Mouse (Mus musculus): ENCODE data around the gene Naxd.

DNA sequence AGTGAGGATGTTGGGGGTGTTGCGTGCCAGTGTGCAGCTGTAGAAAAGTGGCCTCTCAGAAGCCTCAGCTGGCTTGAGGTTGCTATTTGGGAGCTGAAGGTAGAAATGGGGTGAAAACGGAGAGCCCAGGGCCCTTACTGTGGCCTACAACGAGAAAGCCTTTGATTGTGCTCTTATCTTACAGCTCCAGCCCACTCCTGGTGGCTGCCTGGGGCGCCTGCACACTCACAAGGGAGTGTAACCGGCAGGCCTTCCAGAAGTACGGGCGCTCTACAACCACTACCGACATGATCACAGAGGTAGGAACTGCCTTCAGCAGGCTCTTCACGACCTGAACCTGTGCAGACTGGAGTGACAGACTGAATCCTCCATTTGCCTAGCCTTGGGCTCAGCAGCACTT lies 15.4 kb downstream of the Naxd start:
- TF ChIP-seq CTCF (IDR thresholded peaks at IDR 0.05; ENCODE audit: low read depth, low read length) (no peak), POLR2A (IDR thresholded peaks at IDR 0.05; ENCODE audit: insufficient read depth, low read length) (no peak)

All from ES-Bruce4 (cell line).